Mouse (Mus musculus): ENCODE measurements around the gene Tor2a. TPM values are rescaled to one million over a fixed set of nuclear protein-coding genes. Genes with fewer than 3 reads are reported as not detected.
A peak's percentile ranks its signal among the peaks of the same experiment; 100 is the strongest.

Tor2a gene
- polyA plus RNA-seq, 1 experiment from 2014 or later, result 71.7 TPM

- no peak for ATAC-seq (ENCODE audit: insufficient number of reproducible peaks, low FRiP score, low TSS enrichment, low read depth)
- 83% methylated on average over 5 of the region's 5 CpGs for WGBS
- H3K27ac ChIP-seq, result no peak overlapping the region
These were observed 12.5 kb downstream of the Tor2a start for GRCm38 (mm10) chr2:32769327-32770085.

GRCm38 (mm10) chr2:32771886-32772285 is 14.9 kb downstream of the Tor2a start:
- Histone ChIP-seq H3K9me3 (no peaks in the 10 kb centered on the region), H3K27ac (no peak overlapping the region), H3K36me3 (no peaks in the 10 kb centered on the region), H3K9ac (no peak overlapping the region), H3K4me2 (no peak overlapping the region), H3K27me3 (no peaks in the 10 kb centered on the region), H3K4me3 (no peak overlapping the region), H3K4me1 (peaks cover 21% of the 10 kb centered on the region)
- WGBS, result 28% methylated on average over 12 of the region's 12 CpGs
- ATAC-seq (ENCODE audit: insufficient number of reproducible peaks, low FRiP score, low TSS enrichment, low read depth), result no peak

More at GRCm38 (mm10) chr2:32769327-32770085, 12.5 kb downstream of the Tor2a start:
- H3K4me2 ChIP-seq, result no peak overlapping the region
- no peak overlapping the region for H3K4me3 ChIP-seq
- H3K36me3 ChIP-seq, result no peaks in the 10 kb centered on the region
- peaks cover 6% of the 10 kb centered on the region; the same call in 1 of the 2 replicates for H3K4me1 ChIP-seq
- no peaks in the 10 kb centered on the region for H3K27me3 ChIP-seq
- no peak overlapping the region for H3K9ac ChIP-seq
- no peaks in the 10 kb centered on the region for H3K9me3 ChIP-seq

GRCm38 (mm10) chr2:32772626-32773279 is 15.7 kb downstream of the Tor2a start:
- Histone ChIP-seq H3K4me2 (no peak overlapping the region), H3K27me3 (no peaks in the 10 kb centered on the region), H3K4me1 (peaks cover 19% of the 10 kb centered on the region), H3K4me3 (no peak overlapping the region), H3K36me3 (no peaks in the 10 kb centered on the region), H3K9me3 (no peaks in the 10 kb centered on the region), H3K9ac (no peak overlapping the region), H3K27ac (no peak overlapping the region)
- ATAC-seq (ENCODE audit: insufficient number of reproducible peaks, low FRiP score, low TSS enrichment, low read depth), result no peak
- 74% methylated on average over 8 of the region's 8 CpGs for WGBS

GRCm38 (mm10) chr2:32775359-32776074 is 18.5 kb downstream of the Tor2a start, which contains the start of the genes Ttc16 and Ptrh1:
Gene Ttc16, minus strand, starts transcription at chr2:32775633.
Gene Ptrh1, plus strand, starts transcription at chr2:32775786.
- H3K36me3 ChIP-seq, result no peaks in the 10 kb centered on the region
- peaks cover 20% of the 10 kb centered on the region for H3K4me1 ChIP-seq
- H3K4me3 ChIP-seq, result peak within 1 kb of the TSS; percentile 72
- ATAC-seq (ENCODE audit: insufficient number of reproducible peaks, low FRiP score, low TSS enrichment, low read depth), result peak; percentile 95
- peak within 1 kb of the TSS; percentile 85 for H3K27ac ChIP-seq
- no peaks in the 10 kb centered on the region for H3K27me3 ChIP-seq
- peak within 1 kb of the TSS; percentile 48 for H3K9ac ChIP-seq
- no peaks in the 10 kb centered on the region for H3K9me3 ChIP-seq
- WGBS, result under 1% methylated on average over 46 of the region's 46 CpGs
- peak within 1 kb of the TSS; percentile 90 for H3K4me2 ChIP-seq

- H3K9me3 ChIP-seq, result no peaks in the 10 kb centered on the region
- ATAC-seq (ENCODE audit: insufficient number of reproducible peaks, low FRiP score, low TSS enrichment, low read depth), result no peak
- H3K36me3 ChIP-seq, result no peaks in the 10 kb centered on the region
- peaks cover 20% of the 10 kb centered on the region for H3K4me1 ChIP-seq
- WGBS, result 25% methylated on average over 22 of the region's 22 CpGs
- peak overlapping the region; percentile 90 for H3K4me2 ChIP-seq
- no peaks in the 10 kb centered on the region for H3K27me3 ChIP-seq
- peak overlapping the region; percentile 48; the same call in 1 of the 2 replicates for H3K9ac ChIP-seq
- H3K27ac ChIP-seq, result no peak overlapping the region
- H3K4me3 ChIP-seq, result peak overlapping the region; percentile 72
These were observed 19.2 kb downstream of the Tor2a start for GRCm38 (mm10) chr2:32776192-32776591.

- no peak overlapping the region for H3K9ac ChIP-seq
- H3K27ac ChIP-seq, result no peak overlapping the region
- no peak overlapping the region for H3K4me2 ChIP-seq
- H3K9me3 ChIP-seq, result no peaks in the 10 kb centered on the region
- peaks cover 20% of the 10 kb centered on the region for H3K4me1 ChIP-seq
- WGBS, result 79% methylated on average over 6 of the region's 6 CpGs
- no peak overlapping the region for H3K4me3 ChIP-seq
- no peak for ATAC-seq (ENCODE audit: insufficient number of reproducible peaks, low FRiP score, low TSS enrichment, low read depth)
- H3K36me3 ChIP-seq, result no peaks in the 10 kb centered on the region
- no peaks in the 10 kb centered on the region for H3K27me3 ChIP-seq
These were observed 21.0 kb downstream of the Tor2a start for GRCm38 (mm10) chr2:32778081-32778480.

- 17% methylated on average over 8 of the region's 8 CpGs for WGBS
- ATAC-seq (ENCODE audit: insufficient number of reproducible peaks, low FRiP score, low TSS enrichment, low read depth), result no peak
- Histone ChIP-seq H3K36me3 (no peaks in the 10 kb centered on the region), H3K4me1 (peaks cover 22% of the 10 kb centered on the region), H3K4me3 (no peak overlapping the region), H3K27me3 (no peaks in the 10 kb centered on the region), H3K27ac (no peak overlapping the region), H3K9me3 (no peaks in the 10 kb centered on the region), H3K9ac (no peak overlapping the region), H3K4me2 (no peak overlapping the region)
These were observed 22.1 kb downstream of the Tor2a start for GRCm38 (mm10) chr2:32779131-32779530.

- no peaks in the 10 kb centered on the region for H3K27me3 ChIP-seq
- WGBS, result 84% methylated on average over 6 of the region's 6 CpGs
- H3K9ac ChIP-seq, result no peak overlapping the region
- H3K4me2 ChIP-seq, result no peak overlapping the region
- no peak overlapping the region for H3K4me3 ChIP-seq
- peaks cover 25% of the 10 kb centered on the region for H3K4me1 ChIP-seq
- no peak overlapping the region for H3K27ac ChIP-seq
- no peak for ATAC-seq (ENCODE audit: insufficient number of reproducible peaks, low FRiP score, low TSS enrichment, low read depth)
- no peaks in the 10 kb centered on the region for H3K36me3 ChIP-seq
- H3K9me3 ChIP-seq, result no peaks in the 10 kb centered on the region
These were observed 22.7 kb downstream of the Tor2a start for GRCm38 (mm10) chr2:32779714-32780113.

- WGBS, result 79% methylated on average over 6 of the region's 6 CpGs
- H3K4me2 ChIP-seq, result no peak overlapping the region
These were observed 24.7 kb downstream of the Tor2a start for GRCm38 (mm10) chr2:32781710-32782109.

GRCm38 (mm10) chr2:32784048-32784681 is 27.1 kb downstream of the Tor2a start, which contains the start of gene Cfap157:
Gene Cfap157, minus strand, starts transcription at chr2:32784428.
- ATAC-seq (ENCODE audit: insufficient number of reproducible peaks, low FRiP score, low TSS enrichment, low read depth), result no peak
- Histone ChIP-seq H3K27me3 (no peaks in the 10 kb centered on the region), H3K4me2 (no peak within 1 kb of the TSS), H3K36me3 (peaks cover 1% of the 10 kb centered on the region; the same call in 1 of the 2 replicates), H3K4me1 (peaks cover 6% of the 10 kb centered on the region; the same call in 1 of the 2 replicates), H3K9me3 (no peaks in the 10 kb centered on the region), H3K9ac (no peak within 1 kb of the TSS), H3K4me3 (no peak within 1 kb of the TSS), H3K27ac (no peak within 1 kb of the TSS)
- WGBS, result 64% methylated on average over 4 of the region's 4 CpGs

More at GRCm38 (mm10) chr2:32781710-32782109, 24.7 kb downstream of the Tor2a start:
- no peaks in the 10 kb centered on the region for H3K9me3 ChIP-seq
- no peak overlapping the region for H3K9ac ChIP-seq
- no peak overlapping the region for H3K27ac ChIP-seq
- H3K4me1 ChIP-seq, result peaks cover 12% of the 10 kb centered on the region; the same call in 1 of the 2 replicates
- H3K27me3 ChIP-seq, result no peaks in the 10 kb centered on the region
- H3K36me3 ChIP-seq, result no peaks in the 10 kb centered on the region
- ATAC-seq (ENCODE audit: insufficient number of reproducible peaks, low FRiP score, low TSS enrichment, low read depth), result no peak
- H3K4me3 ChIP-seq, result no peak overlapping the region

- Histone ChIP-seq H3K4me2 (no peak overlapping the region), H3K36me3 (peaks cover 13% of the 10 kb centered on the region), H3K27me3 (no peaks in the 10 kb centered on the region), H3K9me3 (no peaks in the 10 kb centered on the region), H3K27ac (no peak overlapping the region), H3K9ac (no peak overlapping the region), H3K4me1 (peaks cover 6% of the 10 kb centered on the region; the same call in 1 of the 2 replicates), H3K4me3 (no peak overlapping the region)
- ATAC-seq (ENCODE audit: insufficient number of reproducible peaks, low FRiP score, low TSS enrichment, low read depth), result no peak
- WGBS, result 60% methylated on average over 6 of the region's 6 CpGs
These were observed 30.1 kb downstream of the Tor2a start for GRCm38 (mm10) chr2:32787176-32787575.
